Mouse (Mus musculus) MEL (cell line): ENCODE measurements around the gene Tmub1. TPM values are rescaled to one million over a fixed set of nuclear protein-coding genes. Genes with fewer than 3 reads are reported as not detected.

Experiments
- DNase-seq: peaks from one replicate; pipeline ENCODE4 v3.0.0; 2011; ENCODE audit warnings: low read depth, low spot score
- H3K27ac ChIP-seq: 2 replicates; pipeline ENCODE4 v1.5.1; 2012; ENCODE audit warnings: low read depth, mild to moderate bottlenecking, control low read depth, low read length, moderate library complexity; ENCODE audit not compliant: control insufficient read depth
- H3K27me3 ChIP-seq, 2 experiments: fragments of 150-350 bp in 1 of 2; sonication (generic) in 1 of 2; 2 replicates each; pipeline ENCODE4 v1.6.1; 2012; ENCODE audit warnings: low read length in 2 of 2, mild to moderate bottlenecking in 2 of 2, improper control_type of control experiment in 1 of 2, moderate library complexity in 1 of 2; ENCODE audit not compliant: insufficient read depth in 2 of 2, control insufficient read depth in 1 of 2
- H3K36me3 ChIP-seq, 2 experiments: 2 replicates each; pipeline ENCODE4 v1.6.1; 2012 to 2014; ENCODE audit warnings: low read length in 2 of 2, improper control_type of control experiment in 1 of 2, inconsistent platforms in 1 of 2, mild to moderate bottlenecking in 1 of 2; ENCODE audit not compliant: insufficient read depth in 2 of 2, control insufficient read depth in 1 of 2
- H3K4me1 ChIP-seq, 2 experiments: fragments of 150-350 bp in 1 of 2; sonication (generic) in 1 of 2; 2 replicates each; pipeline ENCODE4 v1.6.1; 2012; ENCODE audit warnings: low read length in 2 of 2, improper control_type of control experiment in 1 of 2, mild to moderate bottlenecking in 1 of 2; ENCODE audit not compliant: insufficient read depth in 2 of 2, control insufficient read depth in 1 of 2
- H3K4me3 ChIP-seq, 2 experiments: fragments of 150-350 bp in 1 of 2; sonication (generic) in 1 of 2; 2 replicates each; pipeline ENCODE4 v1.5.1; 2012; ENCODE audit warnings: low read depth in 2 of 2, low read length in 2 of 2, mild to moderate bottlenecking in 2 of 2, moderate library complexity in 2 of 2, control low read depth in 1 of 2, improper control_type of control experiment in 1 of 2; ENCODE audit not compliant: control insufficient read depth in 1 of 2, insufficient read depth in 1 of 2
- H3K79me2 ChIP-seq: 2 replicates; pipeline ENCODE4 v1.6.1; 2012; ENCODE audit warnings: mild to moderate bottlenecking, low read length, moderate library complexity; ENCODE audit not compliant: control insufficient read depth, poor library complexity, insufficient read depth
- H3K9ac ChIP-seq: 2 replicates; pipeline ENCODE4 v1.6.1; 2012; ENCODE audit warnings: low read depth, mild to moderate bottlenecking, control low read depth, low read length, moderate library complexity; ENCODE audit not compliant: control insufficient read depth, poor library complexity, severe bottlenecking
- H3K9me3 ChIP-seq: fragments of 150-350 bp; sonication (generic); replicated peaks from 2 replicates; pipeline ENCODE4 v1.6.1; 2012; ENCODE audit warnings: mild to moderate bottlenecking, low read length, improper control_type of control experiment, moderate library complexity; ENCODE audit not compliant: insufficient read depth
- BHLHE40 ChIP-seq: IDR thresholded peaks from 2 replicates; pipeline ENCODE4 v1.6.1; 2012; ENCODE audit warnings: low read depth, mild to moderate bottlenecking, inconsistent platforms, low read length, improper control_type of control experiment, borderline replicate concordance
- CHD1 ChIP-seq: IDR thresholded peaks from 2 replicates; pipeline ENCODE4 v1.6.1; 2012; ENCODE audit warnings: low read depth, mild to moderate bottlenecking, inconsistent platforms, low read length, improper control_type of control experiment
- E2F4 ChIP-seq: IDR thresholded peaks from 2 replicates; pipeline ENCODE4 v1.6.1; 2011; ENCODE audit warnings: low read depth, low read length, improper control_type of control experiment, borderline replicate concordance
- EP300 ChIP-seq, 2 experiments: IDR thresholded peaks; 2 replicates each; pipeline ENCODE4 v1.6.1; 2011; ENCODE audit warnings: improper control_type of control experiment in 2 of 2, low read length in 2 of 2, low read depth in 1 of 2, mild to moderate bottlenecking in 1 of 2
- HCFC1 ChIP-seq: IDR thresholded peaks from 2 replicates; pipeline ENCODE4 v1.6.1; 2012; ENCODE audit warnings: low read depth, mild to moderate bottlenecking, inconsistent platforms, low read length, improper control_type of control experiment, moderate library complexity
- MAFK ChIP-seq: IDR thresholded peaks from 2 replicates; pipeline ENCODE4 v1.6.1; 2011; ENCODE audit warnings: low read depth, mild to moderate bottlenecking, low read length, improper control_type of control experiment, borderline replicate concordance
- NRF1 ChIP-seq: IDR thresholded peaks from 2 replicates; pipeline ENCODE4 v1.6.1; 2014; ENCODE audit warnings: low read depth, mild to moderate bottlenecking, inconsistent platforms, low read length, improper control_type of control experiment, moderate library complexity; ENCODE audit not compliant: poor library complexity, insufficient read depth, severe bottlenecking
- POLR2A ChIP-seq, 2 experiments: IDR thresholded peaks; 2 replicates each; pipeline ENCODE4 v1.6.1; 2011 to 2012; ENCODE audit warnings: low read length in 2 of 2, mild to moderate bottlenecking in 2 of 2, control low read depth in 1 of 2, improper control_type of control experiment in 1 of 2, low read depth in 1 of 2, moderate library complexity in 1 of 2; ENCODE audit not compliant: control insufficient read depth in 1 of 2, insufficient read depth in 1 of 2, poor library complexity in 1 of 2
- TBP ChIP-seq: IDR thresholded peaks from 2 replicates; pipeline ENCODE4 v1.8.0; 2011; ENCODE audit warnings: low read depth, low read length, improper control_type of control experiment
- ZMIZ1 ChIP-seq: IDR thresholded peaks from 2 replicates; pipeline ENCODE4 v1.6.1; 2012; ENCODE audit warnings: low read depth, mild to moderate bottlenecking, inconsistent platforms, low read length, improper control_type of control experiment, moderate library complexity
- ZNF384 ChIP-seq: IDR thresholded peaks from 2 replicates; pipeline ENCODE4 v1.6.1; 2012; ENCODE audit warnings: low read depth, mild to moderate bottlenecking, inconsistent platforms, low read length, improper control_type of control experiment
- polyA plus RNA-seq, 2 experiments: library from polyadenylated mRNA; stranded (reverse) in 1 of 2; unstranded in 1 of 2; fragments of >175 nt in 1 of 2; fragments of >200 nt in 1 of 2; gene quantifications; 2 replicates each; pipeline versions ENCODE4 v1.2.1 to v1.2.4; 2012; ENCODE audit warnings: low replicate concordance in 2 of 2, low read depth in 1 of 2; ENCODE audit not compliant: insufficient read length in 2 of 2, insufficient read depth in 1 of 2, missing spikeins in 1 of 2
- total RNA-seq: library from RNA; depleted of rRNA; stranded (reverse); fragments of 300-350 nt; gene quantifications from 2 replicates; pipeline ENCODE4 v1.2.3, GENCODE M21; 2012

Gene Tmub1
- total and polyA plus RNA-seq, 3 experiments, result 17.8 to 36.0 TPM; not detected in 1

DNA sequence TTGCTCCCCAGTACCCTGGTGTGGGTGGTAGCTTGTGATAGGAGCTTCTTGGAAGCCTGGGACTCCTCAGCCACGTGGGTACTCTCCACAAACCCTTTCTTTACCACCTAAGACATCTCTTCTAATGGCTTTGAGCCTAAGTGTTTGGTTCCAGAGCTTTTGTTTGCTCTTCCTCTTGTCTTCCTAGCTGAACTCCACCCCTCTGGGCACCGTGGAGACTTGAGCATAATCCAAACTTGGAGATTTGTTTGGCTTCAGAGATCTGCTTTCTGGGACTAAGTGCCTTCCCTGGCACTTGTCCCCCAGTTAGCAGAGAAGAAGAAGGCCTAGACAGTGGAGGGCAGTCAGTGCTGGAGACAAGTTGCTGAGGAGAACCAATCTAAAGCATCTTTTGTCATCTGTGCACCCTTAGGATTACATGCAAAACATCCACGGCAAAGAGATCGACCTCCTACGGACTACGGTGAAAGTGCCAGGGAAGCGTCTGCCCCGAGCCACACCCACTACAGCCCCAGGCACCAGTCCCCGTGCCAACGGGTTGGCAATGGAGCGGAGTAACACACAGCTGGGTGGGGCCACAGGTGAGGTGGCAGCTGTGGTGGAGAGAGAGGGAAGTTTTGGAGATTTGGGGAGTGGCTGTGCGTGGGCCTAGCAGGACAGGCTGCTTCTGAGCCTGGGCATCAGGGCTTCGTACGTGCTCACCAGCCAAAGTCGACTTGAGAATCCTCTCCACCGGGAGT is 45.1 kb upstream of the Tmub1 start:
- Histone ChIP-seq H3K79me2 (no peaks in the 10 kb centered on the region), H3K36me3 (peaks cover 0 to 17% of the 10 kb centered on the region in 2 experiments; a peak in 2 of 4 replicates), H3K9ac (no peak overlapping the region), H3K4me1 (no peaks in the 10 kb centered on the region), H3K4me3 (no peak overlapping the region), H3K9me3 (no peaks in the 10 kb centered on the region), H3K27ac (no peak overlapping the region), H3K27me3 (no peaks in the 10 kb centered on the region)
- DNase-seq, result no peak
- TF ChIP-seq ZNF384 (no peak), EP300 (IDR thresholded peaks at IDR 0.05; ENCODE audit: low read depth in 1 of 2, low read length in 2 of 2) (no peak), ZMIZ1 (no peak)

DNA sequence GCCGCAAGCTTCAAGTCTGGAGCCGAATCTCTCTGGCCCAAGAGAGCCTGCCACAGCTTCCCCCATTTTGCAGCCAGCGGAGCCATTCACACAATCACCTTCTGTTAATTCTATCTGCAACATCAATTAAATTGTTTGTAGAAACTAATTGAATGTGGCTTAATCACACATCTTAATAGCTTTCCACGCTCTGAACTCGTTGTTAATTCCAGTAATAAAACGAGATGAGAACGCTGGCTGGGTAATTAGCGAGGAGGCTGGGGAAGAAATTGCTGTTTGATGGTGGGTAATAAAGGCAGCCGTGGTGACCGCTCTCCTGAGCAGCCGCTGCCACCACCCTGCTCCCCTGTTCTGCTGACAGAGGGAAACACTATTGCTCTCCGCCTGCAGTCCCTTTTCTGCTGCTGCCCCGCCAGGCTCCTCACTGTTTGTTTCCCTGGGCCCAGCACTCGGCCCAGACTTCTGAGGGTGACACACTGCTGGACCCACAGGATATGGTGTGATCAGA is 42.8 kb upstream of the Tmub1 start:
- no peak for TF ChIP-seq MAFK
- no peak for TF ChIP-seq BHLHE40
- no peak for TF ChIP-seq HCFC1
- H3K4me3 ChIP-seq, result no peak overlapping the region
- no peak overlapping the region for H3K9ac ChIP-seq
- H3K27ac ChIP-seq, result no peak overlapping the region
- peaks cover 0 to 30% of the 10 kb centered on the region in 2 experiments; a peak in 2 of 4 replicates for H3K36me3 ChIP-seq
- DNase-seq, result no peak
- no peaks in the 10 kb centered on the region for H3K4me1 ChIP-seq
- H3K79me2 ChIP-seq, result no peaks in the 10 kb centered on the region
- no peaks in the 10 kb centered on the region for H3K9me3 ChIP-seq
- no peaks in the 10 kb centered on the region for H3K27me3 ChIP-seq

DNA sequence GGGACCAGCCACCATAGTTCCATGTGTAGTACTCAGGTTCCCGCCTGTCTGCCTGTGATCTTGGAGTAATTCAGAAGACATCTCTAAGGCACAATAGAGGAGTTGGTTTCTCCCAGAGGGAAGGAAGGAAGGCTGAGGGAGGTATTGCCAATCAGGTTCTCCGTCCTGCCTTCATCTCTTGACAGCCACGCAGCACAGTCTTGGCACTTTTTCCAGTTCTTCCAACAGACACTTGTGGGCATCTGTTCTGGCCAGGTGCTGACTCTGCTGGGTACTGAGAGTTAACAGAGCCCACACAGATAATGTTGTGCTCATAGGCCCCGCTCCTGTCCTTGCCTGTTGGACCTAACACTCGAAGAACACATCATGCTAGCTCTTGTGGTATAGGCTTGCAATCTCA is 39.1 kb upstream of the Tmub1 start:
- peaks cover 0 to 22% of the 10 kb centered on the region in 2 experiments; a peak in 2 of 4 replicates for H3K36me3 ChIP-seq
- no peak overlapping the region for H3K4me3 ChIP-seq
- no peak for TF ChIP-seq POLR2A (IDR thresholded peaks at IDR 0.05; ENCODE audit: control insufficient read depth in 1 of 2, insufficient read depth in 1 of 2, low read depth in 1 of 2, low read length in 2 of 2, poor library complexity in 1 of 2)
- no peak for TF ChIP-seq TBP
- TF ChIP-seq ZNF384, result no peak
- TF ChIP-seq CHD1, result no peak
- no peak for TF ChIP-seq E2F4
- no peak for TF ChIP-seq NRF1
- H3K79me2 ChIP-seq, result no peaks in the 10 kb centered on the region
- H3K4me1 ChIP-seq, result no peaks in the 10 kb centered on the region
- no peak overlapping the region for H3K9ac ChIP-seq
- H3K9me3 ChIP-seq, result no peaks in the 10 kb centered on the region
- DNase-seq, result no peak
- no peak overlapping the region for H3K27ac ChIP-seq
- H3K27me3 ChIP-seq, result no peaks in the 10 kb centered on the region
